Mouse (Mus musculus): ENCODE data around the gene Rrp1b. TPM values are rescaled to one million over a fixed set of nuclear protein-coding genes. Genes with fewer than 3 reads are reported as not detected.
"Not testable (repeated sequence)": the region's sequence is repeated elsewhere in the genome, so short reads cannot be mapped to it uniquely, and the experiment has no call there.

Gene Rrp1b
- total RNA-seq, 2 experiments from 2014 or later, result 17.7 to 17.8 TPM

GRCm38 (mm10) chr17:32083351-32083750 lies 47.5 kb downstream of the Rrp1b start:
- DNase-seq (ENCODE audit: low spot score in 2 of 2), result no peak

- DNase-seq (ENCODE audit: low spot score in 2 of 2), result no peak
Observed at GRCm38 (mm10) chr17:32087069-32087468, 51.2 kb downstream of the Rrp1b start.

GRCm38 (mm10) chr17:32091032-32091363 lies 55.1 kb downstream of the Rrp1b start:
- no peak for DNase-seq (ENCODE audit: low spot score in 2 of 2)

- DNase-seq (ENCODE audit: low spot score in 2 of 2), result peak; percentile 67 to 69
Observed at GRCm38 (mm10) chr17:32091364-32092240, 55.7 kb downstream of the Rrp1b start.

GRCm38 (mm10) chr17:32092241-32092619 lies 56.3 kb downstream of the Rrp1b start:
- no peak for DNase-seq (ENCODE audit: low spot score in 2 of 2)

- no peak for DNase-seq (ENCODE audit: low spot score in 2 of 2)
Observed at GRCm38 (mm10) chr17:32092895-32093294, 57.0 kb downstream of the Rrp1b start.

GRCm38 (mm10) chr17:32097676-32098075 lies 61.8 kb downstream of the Rrp1b start:
- DNase-seq (ENCODE audit: low spot score in 2 of 2), result no peak

GRCm38 (mm10) chr17:32098905-32099304 lies 63.0 kb downstream of the Rrp1b start:
- not testable (repeated sequence) for DNase-seq (ENCODE audit: low spot score in 2 of 2)

GRCm38 (mm10) chr17:32099574-32099942 lies 63.7 kb downstream of the Rrp1b start:
- no peak for DNase-seq (ENCODE audit: low spot score in 2 of 2)

- no peak for DNase-seq (ENCODE audit: low spot score in 2 of 2)
Observed at GRCm38 (mm10) chr17:32099943-32100586, 64.2 kb downstream of the Rrp1b start.

- DNase-seq (ENCODE audit: low spot score in 2 of 2), result no peak
Observed at GRCm38 (mm10) chr17:32103054-32103453, 67.2 kb downstream of the Rrp1b start.

GRCm38 (mm10) chr17:32106358-32106757 lies 70.5 kb downstream of the Rrp1b start:
- no peak for DNase-seq (ENCODE audit: low spot score in 2 of 2)

GRCm38 (mm10) chr17:32107877-32108276 lies 72.0 kb downstream of the Rrp1b start:
- no peak for DNase-seq (ENCODE audit: low spot score in 2 of 2)

- not testable (repeated sequence) for DNase-seq (ENCODE audit: low spot score in 2 of 2)
Observed at GRCm38 (mm10) chr17:32108320-32109011, 72.6 kb downstream of the Rrp1b start.

- DNase-seq (ENCODE audit: low spot score in 2 of 2), result no peak
Observed at GRCm38 (mm10) chr17:32109201-32109940, 73.5 kb downstream of the Rrp1b start.

GRCm38 (mm10) chr17:32110424-32110823 lies 74.5 kb downstream of the Rrp1b start:
- DNase-seq (ENCODE audit: low spot score in 2 of 2), result no peak

GRCm38 (mm10) chr17:32110980-32111780 lies 75.3 kb downstream of the Rrp1b start:
- DNase-seq (ENCODE audit: low spot score in 2 of 2), result no peak
